ENCODE assay signal across 7 mouse cellular contexts in genomic region chr11:80503726-80504452, GRCm38 (mm10). TPM values are rescaled to one million over a fixed set of nuclear protein-coding genes. Genes with fewer than 3 reads are reported as not detected.
A peak's percentile ranks its signal among the peaks of the same experiment; 100 is the strongest.
DNase-seq lines count a peak whose midpoint lies in the region; ATAC-seq and TF ChIP-seq lines count a peak whose summit lies in the region.

No protein-coding gene starts in this region.

- peak; percentile 90 for ATAC-seq in neural tube, embryonic 15.5 days (ENCODE audit: low FRiP score)

- peak overlapping the region; percentile 22 for H3K4me2 ChIP-seq in neural tube, embryonic 15.5 days

- peaks cover 48% of the 10 kb centered on the region for H3K4me1 ChIP-seq in neural tube, embryonic 15.5 days

- TF ChIP-seq CTCF in left cerebral cortex, adult 2 months (IDR thresholded peaks at IDR 0.05), result no peak; the same call in none of the 2 replicates

- no peaks in the 10 kb centered on the region for H3K9me3 ChIP-seq in neural tube, embryonic 15.5 days (replicated peaks)

- peak overlapping the region; percentile 24 for H3K9ac ChIP-seq in neural tube, embryonic 15.5 days (replicated peaks)

- H3K27me3 ChIP-seq in neural tube, embryonic 15.5 days (replicated peaks), result no peaks in the 10 kb centered on the region

- H3K27ac ChIP-seq in left cerebral cortex, adult 2 months, result peak overlapping the region; percentile 98
- H3K27ac ChIP-seq in neural tube, embryonic 15.5 days (replicated peaks), result peak overlapping the region; percentile 96

- WGBS in neural tube, embryonic 15.5 days, result 13% methylated on average over 12 of the region's 13 CpGs

- H3K36me3 ChIP-seq in neural tube, embryonic 15.5 days, result no peaks in the 10 kb centered on the region

- no peak overlapping the region for H3K4me3 ChIP-seq in left cerebral cortex, adult 2 months
- H3K4me3 ChIP-seq in neural tube, embryonic 15.5 days (replicated peaks), result no peak overlapping the region

- DNase-seq in R1 (ENCODE audit: low read depth, low spot score), result peak; percentile 70
- DNase-seq in cerebellum, postnatal 10 days, result peak; percentile 92 to 95
- DNase-seq in frontal cortex, postnatal 14 days (ENCODE audit: low spot score in 2 of 2), result peak; percentile 86 to 95
- DNase-seq in left cerebral cortex, adult 2 months (ENCODE audit: extremely low spot score in 1 of 2, low spot score in 2 of 2), result peak; percentile 84 to 91
- no peak for DNase-seq in adrenal gland, postnatal 4 days (ENCODE audit: low spot score in 2 of 2)
- DNase-seq in adrenal gland, postnatal 10 days, result no peak

- intact Hi-C loops in left cerebral cortex, adult 2 months (cut with DNase I), result loop anchor here (1.0 kb wide), 2 partner anchors 17 to 99 kb away; no protein-coding TSS in a partner anchor

RNA-seq across cellular contexts. Expression of gene Cdk5r1, which starts 27.1 kb away (rescaled TPM):
- 100 to 1,000 TPM; 329 to 334 TPM for total RNA-seq in left cerebral cortex, adult 2 months (2021)
- polyA plus RNA-seq in neural tube, embryonic 15.5 days (2015; fragmentation: Nextera tagmentation; extraction: Ambion mirVana), result 69.6 and 82.7 TPM in 2 replicates
- 1 to 10 TPM; 8.0 to 9.6 TPM for total RNA-seq in adrenal gland, postnatal 4 days (2021)
- total RNA-seq in adrenal gland, postnatal 10 days (2021), result 1 to 10 TPM; 2.2 to 3.9 TPM

Comparison
In these comparisons a context has a peak if more than half of its experiments do, and no peak if none do; other contexts are left out.
1. DNase-seq: peak in R1 (single experiment), cerebellum, postnatal 10 days (2 of 2), frontal cortex, postnatal 14 days (2 of 2) and left cerebral cortex, adult 2 months (2 of 2); none in adrenal gland, postnatal 4 days (0 of 2) and adrenal gland, postnatal 10 days (single experiment).
2. RNA of gene Cdk5r1, which starts 27.1 kb away (total RNA-seq): 329 to 334 TPM in left cerebral cortex, adult 2 months; 8.0 to 9.6 TPM in adrenal gland, postnatal 4 days and 2.2 to 3.9 TPM in adrenal gland, postnatal 10 days; every median in the first group is over 10 times any median in the second.